Mouse (Mus musculus) kidney, embryonic 15.5 days (tissue): Measurements from ENCODE around the gene Zfand4. TPM values are rescaled to one million over a fixed set of nuclear protein-coding genes. Genes with fewer than 3 reads are reported as not detected.

Source experiments
- polyA plus RNA-seq: library from polyadenylated mRNA; unstranded; fragments of >200 nt; fragmentation: Nextera tagmentation; extraction: Ambion mirVana; gene quantifications from 2 replicates; pipeline ENCODE4 v1.2.1, GENCODE M21; 2015

Gene Zfand4
- polyA plus RNA-seq, 1 experiment from 2014 or later: 7.6 TPM

Other genes with a start within 250 kb of the Zfand4 start
- gene Tmcc1, start 70.7 kb upstream of the Zfand4 start, polyA plus RNA-seq: 14.4 and 14.7 TPM in 2 replicates
- gene Washc2, start 56.2 kb upstream of the Zfand4 start, polyA plus RNA-seq: 52.2 and 58.1 TPM in 2 replicates
- 37.5 and 40.4 TPM in 2 replicates for gene March8, start 73.8 kb downstream of the Zfand4 start, polyA plus RNA-seq
- 0.67 and 0.92 TPM in 2 replicates for gene Alox5, start 197.0 kb downstream of the Zfand4 start, polyA plus RNA-seq
- gene Olfr211, start 224.9 kb downstream of the Zfand4 start, polyA plus RNA-seq: not detected in 2 replicates
- not detected in 2 replicates for gene Olfr212, start 242.3 kb downstream of the Zfand4 start, polyA plus RNA-seq